Mouse (Mus musculus) midbrain, embryonic 15.5 days (tissue): ENCODE measurements around the gene Fgfr2. TPM values are rescaled to one million over a fixed set of nuclear protein-coding genes. Genes with fewer than 3 reads are reported as not detected.

Experiments used
- ATAC-seq: fragments of 200-750 bp; cut with Nextera tagmentation; replicated peaks from 2 replicates; pipeline ENCODE4 v1.8.0; 2017; ENCODE audit warnings: moderate TSS enrichment
- H3K27ac ChIP-seq: fragments of 300-500 bp; sonication (generic); 2 replicates; pipeline ENCODE4 v1.5.1; 2015; ENCODE audit warnings: mild to moderate bottlenecking, inconsistent platforms
- H3K27me3 ChIP-seq: fragments of 300-500 bp; sonication (generic); replicated peaks from 2 replicates; pipeline ENCODE4 v1.6.1; 2015; ENCODE audit warnings: inconsistent platforms
- H3K36me3 ChIP-seq: fragments of 300-500 bp; sonication (generic); replicated peaks from 2 replicates; pipeline ENCODE4 v1.6.1; 2015; ENCODE audit warnings: inconsistent platforms
- H3K4me1 ChIP-seq: fragments of 300-500 bp; sonication (generic); 2 replicates; pipeline ENCODE4 v1.6.1; 2015; ENCODE audit warnings: inconsistent platforms
- H3K4me2 ChIP-seq: fragments of 300-500 bp; sonication (generic); 2 replicates; pipeline ENCODE4 v1.6.1; 2015; ENCODE audit warnings: inconsistent platforms, mild to moderate bottlenecking, moderate library complexity
- H3K4me3 ChIP-seq: fragments of 300-500 bp; sonication (generic); 2 replicates; pipeline ENCODE4 v1.5.1; 2015; ENCODE audit warnings: mild to moderate bottlenecking, inconsistent platforms
- H3K9ac ChIP-seq: fragments of 300-500 bp; sonication (generic); 2 replicates; pipeline ENCODE4 v1.6.1; 2015; ENCODE audit warnings: mild to moderate bottlenecking, inconsistent platforms
- H3K9me3 ChIP-seq: fragments of 300-500 bp; sonication (generic); 2 replicates; pipeline ENCODE4 v1.6.1; 2016; ENCODE audit warnings: inconsistent platforms
- WGBS: fragments of 180-500 bp; shearing (Covaris S2); methylation state at CpG from one replicate; pipeline ENCODE4 v1.1.7; 2015; ENCODE audit warnings: mixed read lengths; 5-methylcytosine and 5-hydroxymethylcytosine counted together
- polyA plus RNA-seq: library from polyadenylated mRNA; unstranded; fragments of >200 nt; fragmentation: Nextera tagmentation; extraction: Ambion mirVana; gene quantifications from 2 replicates; pipeline ENCODE4 v1.2.1, GENCODE M21; 2015

The Fgfr2 gene
- polyA plus RNA-seq, 1 experiment from 2014 or later, result 23.3 TPM

DNA sequence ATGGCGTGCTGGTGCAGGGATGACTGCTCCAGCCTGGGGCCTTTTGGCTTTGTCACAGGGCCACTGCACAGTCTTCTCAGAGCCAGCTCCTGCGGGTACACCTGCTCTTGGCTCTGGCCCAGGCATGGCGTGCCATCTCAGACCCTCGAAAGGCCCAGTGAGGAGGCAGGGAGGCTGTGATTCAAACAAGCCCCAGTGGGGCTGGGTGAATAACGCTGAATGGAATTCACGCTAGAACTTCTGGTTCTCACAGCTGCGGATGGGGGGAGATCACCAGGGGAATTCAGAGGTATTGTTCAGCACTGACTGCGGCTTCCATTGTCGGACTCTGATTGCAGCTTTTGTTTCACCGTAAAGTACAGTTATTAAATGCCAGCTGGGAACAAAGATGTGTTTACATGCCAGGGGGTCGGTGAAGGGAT lies 2262.4 kb downstream of the Fgfr2 start:
- 9% methylated on average over 11 of the region's 11 CpGs for WGBS
- no peak for ATAC-seq
- Histone ChIP-seq H3K4me2 (0 out of 2 replicates have a peak overlapping the region, but pooled peaks have one; percentile 2), H3K4me1 (peaks cover 8% of the 10 kb centered on the region), H3K9ac (no peak overlapping the region), H3K27ac (no peak overlapping the region), H3K27me3 (no peaks in the 10 kb centered on the region), H3K36me3 (no peaks in the 10 kb centered on the region), H3K9me3 (no peaks in the 10 kb centered on the region), H3K4me3 (no peak overlapping the region)

- no peaks in the 10 kb centered on the region for H3K36me3 ChIP-seq
- ATAC-seq, result no peak
- H3K4me1 ChIP-seq, result peaks cover 8% of the 10 kb centered on the region
- no peaks in the 10 kb centered on the region for H3K9me3 ChIP-seq
- no peaks in the 10 kb centered on the region for H3K27me3 ChIP-seq
- no peak overlapping the region for H3K4me3 ChIP-seq
- WGBS, result 8% methylated on average over 5 of the region's 5 CpGs
- no peak overlapping the region for H3K9ac ChIP-seq
- no peak overlapping the region for H3K4me2 ChIP-seq
- H3K27ac ChIP-seq, result no peak overlapping the region
Observed at GRCm38 (mm10) chr7:130859926-130860325, 2263.2 kb downstream of the Fgfr2 start.

GRCm38 (mm10) chr7:130857973-130858372 lies 2265.2 kb downstream of the Fgfr2 start:
- Histone ChIP-seq H3K27me3 (no peaks in the 10 kb centered on the region), H3K9me3 (no peaks in the 10 kb centered on the region), H3K9ac (no peak overlapping the region), H3K27ac (no peak overlapping the region), H3K4me2 (no peak overlapping the region), H3K4me3 (no peak overlapping the region), H3K36me3 (no peaks in the 10 kb centered on the region), H3K4me1 (peaks cover 8% of the 10 kb centered on the region)
- ATAC-seq, result no peak
- WGBS, result 76% methylated on average over 6 of the region's 6 CpGs

DNA sequence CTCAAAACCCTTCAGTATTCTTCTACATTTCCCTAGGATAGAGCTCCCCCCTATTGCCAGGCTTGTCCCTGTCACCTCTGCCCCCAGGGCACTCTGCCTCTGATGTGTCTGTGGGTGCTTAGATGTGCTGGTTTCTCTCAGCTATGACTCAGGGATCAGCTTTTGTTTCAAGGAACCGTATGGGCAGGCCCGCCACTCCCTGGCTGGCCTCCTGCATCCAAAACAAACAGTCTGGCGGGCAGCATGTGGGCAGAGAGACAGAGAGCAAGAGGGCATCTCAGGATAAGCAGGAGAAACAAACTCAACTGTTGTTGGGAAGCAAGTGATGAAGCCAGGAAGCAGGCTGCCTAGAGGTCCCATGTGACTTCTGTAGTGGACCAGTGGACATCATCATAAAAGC lies 2267.5 kb downstream of the Fgfr2 start:
- H3K36me3 ChIP-seq, result no peaks in the 10 kb centered on the region
- no peak overlapping the region for H3K27ac ChIP-seq
- ATAC-seq, result no peak
- no peak overlapping the region for H3K9ac ChIP-seq
- H3K4me1 ChIP-seq, result peaks cover 2% of the 10 kb centered on the region
- H3K9me3 ChIP-seq, result no peaks in the 10 kb centered on the region
- H3K4me3 ChIP-seq, result no peak overlapping the region
- no peaks in the 10 kb centered on the region for H3K27me3 ChIP-seq
- no peak overlapping the region for H3K4me2 ChIP-seq
- 35% methylated on average over 3 of the region's 3 CpGs for WGBS

DNA sequence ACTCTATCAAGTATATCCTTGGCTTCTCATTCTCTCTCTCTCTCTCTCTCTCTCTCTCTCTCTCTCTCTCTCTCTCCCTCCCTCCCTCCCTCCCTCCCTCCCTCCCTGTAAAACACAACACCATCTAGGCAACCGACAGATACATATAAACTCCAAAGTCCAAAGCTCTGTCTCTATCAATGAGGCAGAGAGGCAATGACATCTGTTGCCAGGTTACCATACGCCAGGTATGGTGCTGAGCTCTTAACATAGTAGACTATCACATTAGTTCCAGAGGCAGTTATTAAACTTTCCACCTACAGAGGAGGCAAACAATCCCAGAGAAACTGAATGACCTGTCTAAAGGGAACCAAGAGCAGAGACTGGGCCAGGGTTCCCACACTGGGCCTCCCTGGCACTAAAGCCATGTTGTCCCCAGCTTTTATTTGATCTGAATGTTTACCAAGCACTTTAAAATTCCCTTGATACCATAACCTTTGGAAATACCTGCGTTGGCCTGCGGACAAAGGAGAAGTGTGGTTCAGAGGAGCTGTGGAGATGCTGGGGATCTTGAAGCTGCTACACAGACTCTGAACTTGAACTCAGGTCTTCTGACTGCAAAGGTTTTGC lies 2268.4 kb downstream of the Fgfr2 start:
- Histone ChIP-seq H3K9ac (no peak overlapping the region), H3K9me3 (no peaks in the 10 kb centered on the region), H3K27me3 (no peaks in the 10 kb centered on the region), H3K4me3 (no peak overlapping the region), H3K27ac (no peak overlapping the region), H3K4me1 (no peaks in the 10 kb centered on the region), H3K4me2 (no peak overlapping the region), H3K36me3 (no peaks in the 10 kb centered on the region)
- WGBS, result 60% methylated on average over 4 of the region's 4 CpGs
- ATAC-seq, result no peak

- 91% methylated on average over 17 of the region's 17 CpGs for WGBS
- no peak for ATAC-seq
Observed at GRCm38 (mm10) chr7:130847164-130847718, 2275.9 kb downstream of the Fgfr2 start.

GRCm38 (mm10) chr7:130839380-130840100 lies 2283.6 kb downstream of the Fgfr2 start:
- ATAC-seq, result no peak
- no peaks in the 10 kb centered on the region for H3K9me3 ChIP-seq
- 90% methylated on average over 12 of the region's 12 CpGs for WGBS

More at GRCm38 (mm10) chr7:130847164-130847718, 2275.9 kb downstream of the Fgfr2 start:
- no peak overlapping the region for H3K4me3 ChIP-seq
- H3K27ac ChIP-seq, result no peak overlapping the region
- H3K9ac ChIP-seq, result no peak overlapping the region
- H3K4me2 ChIP-seq, result no peak overlapping the region
- H3K36me3 ChIP-seq, result no peaks in the 10 kb centered on the region
- no peaks in the 10 kb centered on the region for H3K27me3 ChIP-seq
- H3K4me1 ChIP-seq, result no peaks in the 10 kb centered on the region
- no peaks in the 10 kb centered on the region for H3K9me3 ChIP-seq

GRCm38 (mm10) chr7:130838658-130839025 lies 2284.5 kb downstream of the Fgfr2 start:
- no peak overlapping the region for H3K27ac ChIP-seq
- 45% methylated on average over 3 of the region's 3 CpGs for WGBS

More at GRCm38 (mm10) chr7:130839380-130840100, 2283.6 kb downstream of the Fgfr2 start:
- Histone ChIP-seq H3K9ac (no peak overlapping the region), H3K27me3 (no peaks in the 10 kb centered on the region), H3K36me3 (no peaks in the 10 kb centered on the region), H3K27ac (no peak overlapping the region), H3K4me1 (peaks cover 24% of the 10 kb centered on the region), H3K4me2 (no peak overlapping the region), H3K4me3 (no peak overlapping the region)

DNA sequence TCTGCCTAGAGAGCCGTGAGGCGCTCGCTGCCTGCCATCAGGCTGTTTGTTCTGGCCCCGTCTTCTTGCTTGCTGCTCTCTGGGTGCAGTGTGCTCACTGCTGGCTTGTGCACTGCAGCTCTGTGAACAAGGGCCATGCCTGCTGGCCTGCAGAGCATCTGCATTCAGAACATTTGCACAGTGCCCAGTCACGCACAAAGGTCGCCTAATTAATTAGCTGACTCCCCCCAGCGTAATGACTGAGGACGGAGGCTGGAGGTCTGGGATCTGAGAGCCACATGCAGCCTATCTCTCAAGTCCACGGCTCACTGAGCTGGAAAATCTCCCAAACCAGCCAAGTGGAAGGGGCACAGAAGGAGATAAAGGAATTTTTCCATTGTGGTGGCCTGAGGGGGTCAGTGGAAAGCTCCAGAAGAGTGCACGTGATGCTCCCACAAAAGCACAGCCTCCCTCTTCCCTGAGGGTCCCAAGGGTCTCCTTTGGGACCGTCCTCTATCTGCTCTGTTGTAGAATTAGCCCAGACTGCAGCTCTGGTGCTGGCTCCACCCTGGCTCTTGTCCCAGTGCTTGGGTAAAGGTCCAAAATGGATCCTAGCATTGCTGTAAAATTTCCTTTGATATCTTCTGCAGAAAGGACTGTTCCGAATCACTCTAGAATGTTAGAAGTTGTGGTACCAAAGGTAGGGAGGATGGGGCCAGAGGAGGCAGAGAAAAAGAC lies 2285.1 kb downstream of the Fgfr2 start:
- no peaks in the 10 kb centered on the region for H3K9me3 ChIP-seq
- peak; percentile 74 for ATAC-seq
- H3K27ac ChIP-seq, result peak overlapping the region; percentile 49; the same call in 1 of the 2 replicates
- no peaks in the 10 kb centered on the region for H3K36me3 ChIP-seq
- peaks cover 28% of the 10 kb centered on the region for H3K4me1 ChIP-seq
- no peak overlapping the region for H3K9ac ChIP-seq
- H3K4me3 ChIP-seq, result no peak overlapping the region
- no peak overlapping the region for H3K4me2 ChIP-seq
- H3K27me3 ChIP-seq, result no peaks in the 10 kb centered on the region
- WGBS, result 9% methylated on average over 12 of the region's 12 CpGs

More at GRCm38 (mm10) chr7:130838658-130839025, 2284.5 kb downstream of the Fgfr2 start:
- no peak for ATAC-seq
- Histone ChIP-seq H3K27me3 (no peaks in the 10 kb centered on the region), H3K36me3 (no peaks in the 10 kb centered on the region), H3K4me1 (peaks cover 28% of the 10 kb centered on the region), H3K9me3 (no peaks in the 10 kb centered on the region), H3K9ac (no peak overlapping the region), H3K4me3 (no peak overlapping the region), H3K4me2 (no peak overlapping the region)

- peaks cover 28% of the 10 kb centered on the region for H3K4me1 ChIP-seq
- no peak for ATAC-seq
- 75% methylated on average over 9 of the region's 9 CpGs for WGBS
- H3K4me3 ChIP-seq, result no peak overlapping the region
- no peaks in the 10 kb centered on the region for H3K36me3 ChIP-seq
- H3K27ac ChIP-seq, result no peak overlapping the region
- H3K27me3 ChIP-seq, result no peaks in the 10 kb centered on the region
- no peak overlapping the region for H3K9ac ChIP-seq
- H3K4me2 ChIP-seq, result no peak overlapping the region
- H3K9me3 ChIP-seq, result no peaks in the 10 kb centered on the region
Observed at GRCm38 (mm10) chr7:130836066-130836465, 2287.1 kb downstream of the Fgfr2 start.

DNA sequence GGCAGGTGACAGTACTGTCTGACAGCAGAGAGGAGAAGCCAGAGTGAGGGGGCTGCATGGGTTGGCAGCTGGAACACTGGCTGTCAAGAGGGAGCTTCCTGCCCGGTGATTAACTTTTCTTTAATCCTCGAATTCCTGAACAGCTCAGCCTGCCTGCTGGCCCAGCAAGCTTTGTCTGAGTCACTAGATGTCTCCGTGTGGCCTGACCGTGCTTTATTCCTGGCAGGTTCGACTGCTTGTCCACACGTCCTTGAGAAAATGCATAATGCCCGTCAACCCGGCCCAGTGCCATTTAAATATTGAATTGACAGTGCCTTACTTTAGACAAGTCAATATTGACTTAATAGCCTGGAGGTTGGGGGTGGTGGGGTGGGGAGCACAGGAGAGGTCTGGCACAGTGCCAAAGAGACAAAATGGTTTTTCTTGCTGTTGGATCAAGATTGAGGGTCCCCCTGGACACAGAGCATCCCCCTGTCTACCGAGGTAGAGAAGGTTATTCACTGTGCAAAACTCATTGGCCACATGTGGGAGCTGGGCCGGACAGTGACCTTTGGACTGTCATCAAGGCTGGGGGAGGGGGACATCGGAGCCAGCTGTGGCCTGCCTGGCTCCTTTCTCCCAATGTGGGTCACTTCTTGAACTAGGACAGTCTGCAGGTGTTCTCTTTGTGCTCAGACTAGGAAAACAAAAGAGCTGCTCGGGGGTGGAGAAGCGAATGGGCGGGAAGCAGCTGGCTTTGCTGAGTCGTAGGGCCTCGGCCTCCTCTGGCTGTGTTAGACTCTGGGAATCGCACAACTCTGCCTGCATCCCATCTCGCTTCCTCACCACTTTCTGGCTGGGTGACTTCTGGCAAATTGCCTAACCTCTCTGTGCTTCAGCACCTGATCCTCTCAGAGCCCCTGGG lies 2287.9 kb downstream of the Fgfr2 start:
- Histone ChIP-seq H3K27me3 (no peaks in the 10 kb centered on the region), H3K4me2 (peak overlapping the region; percentile 10; the same call in 1 of the 2 replicates), H3K4me1 (peaks cover 28% of the 10 kb centered on the region), H3K9ac (no peak overlapping the region), H3K36me3 (no peaks in the 10 kb centered on the region), H3K9me3 (no peaks in the 10 kb centered on the region), H3K27ac (0 out of 2 replicates have a peak overlapping the region, but pooled peaks have one; percentile 6), H3K4me3 (no peak overlapping the region)
- WGBS, result 8% methylated on average over 18 of the region's 18 CpGs
- no peak for ATAC-seq
